8 mouse cellular contexts compared by ENCODE assay signal in the genomic region with DNA sequence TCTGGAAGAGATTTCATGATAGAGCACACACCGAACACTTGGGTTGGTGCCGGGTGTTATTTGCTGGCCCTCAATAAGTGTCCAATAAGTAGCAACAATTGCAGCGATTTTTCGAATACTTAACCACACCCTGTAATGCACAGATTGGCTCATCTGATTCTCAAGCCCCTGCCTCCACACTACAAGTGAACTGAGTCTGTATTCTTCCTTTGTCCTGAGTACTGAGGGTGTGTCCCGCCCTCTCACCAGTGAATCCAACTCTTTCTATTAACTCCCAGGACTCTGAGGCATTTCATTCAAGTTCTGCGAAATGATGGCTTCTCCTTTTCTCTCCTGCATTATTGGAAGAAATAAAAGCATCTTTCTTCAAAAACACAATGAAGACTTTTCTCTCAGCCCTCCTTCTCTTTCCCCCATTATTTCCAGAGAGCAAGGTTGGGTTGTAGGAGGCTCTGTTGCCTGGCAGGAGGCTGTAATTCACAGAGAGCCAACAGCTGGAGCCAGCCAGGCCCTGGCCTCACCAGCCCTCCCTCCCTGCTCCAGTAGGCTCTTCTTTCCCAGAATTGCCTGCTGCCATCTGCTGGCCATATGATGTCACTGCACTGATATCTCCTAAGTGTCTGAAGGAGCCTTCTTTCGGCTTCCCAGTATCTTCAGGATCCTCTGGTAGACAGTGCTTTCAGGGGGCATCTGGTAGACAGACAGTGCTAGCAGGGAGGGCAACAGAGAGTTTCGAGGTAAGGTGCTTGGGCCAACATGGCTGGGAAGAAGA. TPM values are rescaled to one million over a fixed set of nuclear protein-coding genes. Genes with fewer than 3 reads are reported as not detected.
DNase-seq lines count a peak whose midpoint lies in the region; ATAC-seq lines count a peak whose summit lies in the region.

No protein-coding gene starts in this region.

- peaks cover 12% of the 10 kb centered on the region for H3K4me1 ChIP-seq in embryonic facial prominence, embryonic 13.5 days
- H3K4me1 ChIP-seq in limb, embryonic 12.5 days (replicated peaks) = peaks cover 16% of the 10 kb centered on the region
- peaks cover 6% of the 10 kb centered on the region; the same call in 1 of the 2 replicates for H3K4me1 ChIP-seq in midbrain, embryonic 15.5 days

- WGBS in embryonic facial prominence, embryonic 13.5 days = 71% methylated on average over 8 of the region's 8 CpGs
- WGBS in limb, embryonic 12.5 days = 79% methylated on average over 8 of the region's 8 CpGs
- WGBS in midbrain, embryonic 15.5 days = 45% methylated on average over 8 of the region's 8 CpGs

- H3K36me3 ChIP-seq in embryonic facial prominence, embryonic 13.5 days = no peaks in the 10 kb centered on the region
- H3K36me3 ChIP-seq in limb, embryonic 12.5 days = no peaks in the 10 kb centered on the region
- H3K36me3 ChIP-seq in midbrain, embryonic 15.5 days (replicated peaks) = no peaks in the 10 kb centered on the region

- no peaks in the 10 kb centered on the region for H3K27me3 ChIP-seq in embryonic facial prominence, embryonic 13.5 days
- no peaks in the 10 kb centered on the region for H3K27me3 ChIP-seq in limb, embryonic 12.5 days
- H3K27me3 ChIP-seq in midbrain, embryonic 15.5 days (replicated peaks) = no peaks in the 10 kb centered on the region

- H3K27ac ChIP-seq in embryonic facial prominence, embryonic 13.5 days = 0 out of 2 replicates have a peak overlapping the region, but pooled peaks have one; percentile 2
- no peak overlapping the region for H3K27ac ChIP-seq in limb, embryonic 12.5 days
- no peak overlapping the region for H3K27ac ChIP-seq in midbrain, embryonic 15.5 days

- H3K9ac ChIP-seq in embryonic facial prominence, embryonic 13.5 days = no peak overlapping the region
- H3K9ac ChIP-seq in limb, embryonic 12.5 days (replicated peaks) = no peak overlapping the region
- H3K9ac ChIP-seq in midbrain, embryonic 15.5 days = no peak overlapping the region

- H3K9me3 ChIP-seq in embryonic facial prominence, embryonic 13.5 days = no peaks in the 10 kb centered on the region
- peaks cover 4% of the 10 kb centered on the region for H3K9me3 ChIP-seq in limb, embryonic 12.5 days
- H3K9me3 ChIP-seq in midbrain, embryonic 15.5 days = no peaks in the 10 kb centered on the region

- H3K4me2 ChIP-seq in embryonic facial prominence, embryonic 13.5 days = no peak overlapping the region
- no peak overlapping the region for H3K4me2 ChIP-seq in limb, embryonic 12.5 days
- no peak overlapping the region for H3K4me2 ChIP-seq in midbrain, embryonic 15.5 days

- no peak overlapping the region for H3K4me3 ChIP-seq in embryonic facial prominence, embryonic 13.5 days
- H3K4me3 ChIP-seq in limb, embryonic 12.5 days (replicated peaks) = no peak overlapping the region
- no peak overlapping the region for H3K4me3 ChIP-seq in midbrain, embryonic 15.5 days

- DNase-seq in 3T3-L1 (ENCODE audit: low read depth, low spot score) = peak; percentile 91
- DNase-seq in adrenal gland, postnatal 4 days (ENCODE audit: low spot score in 2 of 2) = peak; percentile 42 to 65
- DNase-seq in heart, adult 8-10 months (ENCODE audit: low spot score) = peak; percentile 88
- peak; percentile 71 to 85 for DNase-seq in kidney, adult 8-10 months
- peak; percentile 47 to 70 for DNase-seq in spleen, adult 18-20 months

- ATAC-seq in embryonic facial prominence, embryonic 13.5 days (ENCODE audit: insufficient number of reproducible peaks, insufficient read depth, low FRiP score, low TSS enrichment, low read depth) = 0 out of 2 replicates have a peak, but pooled peaks have one; percentile 59
- peak; percentile 91 for ATAC-seq in limb, embryonic 12.5 days (ENCODE audit: insufficient number of reproducible peaks, insufficient read depth, low FRiP score, low TSS enrichment, low read depth)
- peak; percentile 96 for ATAC-seq in midbrain, embryonic 15.5 days (replicated peaks)

RNA-seq across cellular contexts. Expression of a gene that starts 46.7 kb away (rescaled TPM):
- 100 to 1,000 TPM; 288 to 291 TPM for total RNA-seq in adrenal gland, postnatal 4 days (2021)
- polyA plus RNA-seq in embryonic facial prominence, embryonic 13.5 days (2015; fragmentation: Nextera tagmentation; extraction: Ambion mirVana) = 609 and 619 TPM in 2 replicates
- 100 to 1,000 TPM; 133 to 136 (median 134) TPM for total RNA-seq in heart, adult 8-10 months (2022)
- polyA plus RNA-seq in limb, embryonic 12.5 days (2016; fragmentation: Nextera tagmentation; extraction: Ambion mirVana) = 491 and 495 TPM in 2 replicates
- polyA plus RNA-seq in midbrain, embryonic 15.5 days (2015; fragmentation: Nextera tagmentation; extraction: Ambion mirVana) = 501 and 507 TPM in 2 replicates

RNA-seq across cellular contexts. Expression of a gene that starts 46.9 kb away (rescaled TPM):
- total RNA-seq in adrenal gland, postnatal 4 days (2021) = 10 to 100 TPM; 27.8 to 31.1 TPM
- 19.0 and 21.3 TPM in 2 replicates for polyA plus RNA-seq in embryonic facial prominence, embryonic 13.5 days (2015; fragmentation: Nextera tagmentation; extraction: Ambion mirVana)
- 1 to 10 TPM; 6.7 to 9.6 (median 7.6) TPM for total RNA-seq in heart, adult 8-10 months (2022)
- polyA plus RNA-seq in limb, embryonic 12.5 days (2016; fragmentation: Nextera tagmentation; extraction: Ambion mirVana) = 20.8 and 21.4 TPM in 2 replicates
- 15.6 and 17.1 TPM in 2 replicates for polyA plus RNA-seq in midbrain, embryonic 15.5 days (2015; fragmentation: Nextera tagmentation; extraction: Ambion mirVana)
